Mouse (Mus musculus): ENCODE results near the gene Erich3. TPM values are rescaled to one million over a fixed set of nuclear protein-coding genes. Genes with fewer than 3 reads are reported as not detected.

Erich3 gene
- total and polyA plus RNA-seq, 3 experiments = 0.11 TPM; not detected in 2

DNA sequence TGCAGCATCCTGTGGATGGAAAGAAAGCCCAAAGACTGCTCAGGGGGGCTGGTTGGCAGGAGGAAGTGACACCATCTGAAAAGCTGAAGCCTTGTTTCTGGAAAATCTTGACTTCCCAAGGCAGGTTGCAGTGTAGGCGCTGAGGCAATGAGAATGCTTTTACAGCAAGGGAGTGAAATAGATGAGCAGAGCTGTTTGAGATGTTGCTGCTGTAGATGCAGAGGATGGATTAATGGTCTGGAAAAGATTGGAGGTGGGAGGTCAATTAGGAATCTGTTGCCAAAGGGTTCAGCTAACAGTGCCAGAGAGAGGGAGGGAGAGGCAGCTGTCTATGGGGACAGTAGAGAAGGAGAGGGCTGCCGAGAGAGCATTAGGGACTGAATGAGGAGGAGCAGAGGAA, 37.1 kb downstream of the Erich3 start:
- H3K27me3 ChIP-seq (ENCODE audit: insufficient read depth, low read length) = no peaks in the 10 kb centered on the region
- ATAC-seq (ENCODE audit: extremely low read depth, insufficient number of reproducible peaks, low FRiP score, poor library complexity, severe bottlenecking) = no peak
- TF ChIP-seq TAL1 (conservative IDR thresholded peaks at IDR 0.05; ENCODE audit: low read depth, low read length) = no peak

DNA sequence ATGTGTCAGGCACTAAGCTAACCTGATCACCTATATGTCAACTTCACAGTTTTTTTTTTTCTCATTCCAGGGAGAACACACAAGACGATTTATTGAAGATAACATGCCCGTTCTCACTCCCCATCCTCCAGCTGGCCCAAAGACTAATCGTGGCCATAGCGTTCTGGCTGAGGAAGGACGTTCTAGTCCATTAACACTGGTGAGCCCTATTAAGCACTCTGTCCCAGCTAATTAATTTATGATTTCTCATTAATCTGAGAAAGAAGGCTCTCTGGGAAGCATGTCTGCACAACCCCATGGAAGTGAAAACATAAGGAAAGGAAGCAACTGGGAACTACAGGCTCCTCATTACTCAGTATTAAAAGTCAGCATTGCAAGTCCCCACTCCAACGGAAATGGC, 41.1 kb downstream of the Erich3 start:
- ATAC-seq (ENCODE audit: extremely low read depth, insufficient number of reproducible peaks, low FRiP score, poor library complexity, severe bottlenecking) (no peak), DNase-seq (ENCODE audit: low spot score) (no peak)
- H3K4me1 ChIP-seq (ENCODE audit: insufficient read depth, low read depth, low read length) = no peaks in the 10 kb centered on the region
- H3K9me3 ChIP-seq (replicated peaks) = peaks cover 29% of the 10 kb centered on the region
- H3K36me3 ChIP-seq (replicated peaks) = no peaks in the 10 kb centered on the region
- no peak overlapping the region for H3K4me3 ChIP-seq (ENCODE audit: low read depth, low read length)
- no peaks in the 10 kb centered on the region for H3K27me3 ChIP-seq (ENCODE audit: insufficient read depth, low read length)
- no peak for TF ChIP-seq CTCF (IDR thresholded peaks at IDR 0.05; ENCODE audit: low read depth, low read length)
- no peak for TF ChIP-seq POLR2AphosphoS5 (IDR thresholded peaks at IDR 0.05; ENCODE audit: insufficient replicate concordance, low read depth, low read length)
- no peak for TF ChIP-seq TAL1 (conservative IDR thresholded peaks at IDR 0.05; ENCODE audit: low read depth, low read length)
- no peak for TF ChIP-seq GATA1 (IDR thresholded peaks at IDR 0.05; ENCODE audit: borderline replicate concordance, low read length)
- TF ChIP-seq GATA2 (IDR thresholded peaks at IDR 0.05; ENCODE audit: borderline replicate concordance, low read depth, low read length) = no peak

More for the DNA sequence above, 37.1 kb downstream of the Erich3 start:
- H3K4me3 ChIP-seq (ENCODE audit: low read depth, low read length) = no peak overlapping the region
- no peaks in the 10 kb centered on the region for H3K36me3 ChIP-seq (replicated peaks)
- H3K9me3 ChIP-seq (replicated peaks) = peaks cover 37% of the 10 kb centered on the region
- no peak for DNase-seq (ENCODE audit: low spot score)
- no peaks in the 10 kb centered on the region for H3K4me1 ChIP-seq (ENCODE audit: insufficient read depth, low read depth, low read length)

DNA sequence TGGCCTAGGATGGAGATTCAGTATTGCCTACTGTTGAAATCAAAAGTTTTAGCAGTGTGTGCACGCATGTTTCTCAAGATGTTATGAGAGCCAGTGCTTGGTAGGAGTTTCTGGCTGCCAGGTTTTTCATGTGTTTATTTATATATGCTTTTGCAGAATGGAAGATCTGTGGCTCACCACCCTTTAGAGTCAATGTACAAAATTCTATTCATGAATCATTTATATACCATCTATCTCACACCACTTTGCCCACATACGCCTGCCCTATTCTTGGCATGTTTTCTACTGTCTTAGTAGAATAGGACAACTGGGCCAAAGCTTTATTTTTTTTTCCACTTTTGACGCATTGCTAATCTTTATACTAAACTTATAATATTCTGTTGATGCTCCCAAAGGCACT, 44.5 kb downstream of the Erich3 start:
- TF ChIP-seq POLR2AphosphoS5 (IDR thresholded peaks at IDR 0.05; ENCODE audit: insufficient replicate concordance, low read depth, low read length) = no peak
- TF ChIP-seq GATA1 (IDR thresholded peaks at IDR 0.05; ENCODE audit: borderline replicate concordance, low read length) = no peak
- no peak for TF ChIP-seq GATA2 (IDR thresholded peaks at IDR 0.05; ENCODE audit: borderline replicate concordance, low read depth, low read length)
- no peak for TF ChIP-seq TAL1 (conservative IDR thresholded peaks at IDR 0.05; ENCODE audit: low read depth, low read length)
- TF ChIP-seq CTCF (IDR thresholded peaks at IDR 0.05; ENCODE audit: low read depth, low read length) = no peak
- no peak for DNase-seq (ENCODE audit: low spot score)

DNA sequence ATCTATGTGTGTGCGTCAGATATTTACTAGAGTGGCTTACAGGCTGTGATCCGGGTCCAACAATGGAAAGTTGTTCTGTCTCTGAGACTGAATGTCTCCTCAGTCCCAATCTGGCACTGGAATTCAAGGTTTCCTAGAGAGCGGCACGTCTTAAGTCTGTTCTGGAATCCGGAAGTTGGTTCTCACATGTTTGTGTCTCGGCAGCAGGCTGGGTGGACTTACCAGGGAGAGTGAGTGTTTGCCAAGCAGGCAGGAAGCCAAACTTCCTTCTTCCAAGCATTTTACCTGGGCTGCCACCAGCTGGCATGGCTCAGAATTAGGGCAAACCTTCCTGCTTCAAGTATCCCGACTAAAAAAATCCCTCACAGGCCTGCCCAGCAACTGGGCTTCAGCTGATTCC, 59.5 kb downstream of the Erich3 start:
- Histone ChIP-seq H3K4me1 (ENCODE audit: insufficient read depth, low read depth, low read length) (no peaks in the 10 kb centered on the region), H3K9me3 (replicated peaks) (peaks cover 16% of the 10 kb centered on the region), H3K27me3 (ENCODE audit: insufficient read depth, low read length) (no peaks in the 10 kb centered on the region), H3K4me3 (ENCODE audit: low read depth, low read length) (no peak overlapping the region), H3K36me3 (replicated peaks) (no peaks in the 10 kb centered on the region)
- TF ChIP-seq GATA2 (IDR thresholded peaks at IDR 0.05; ENCODE audit: borderline replicate concordance, low read depth, low read length) = no peak
- no peak for TF ChIP-seq CTCF (IDR thresholded peaks at IDR 0.05; ENCODE audit: low read depth, low read length)
- no peak for TF ChIP-seq POLR2AphosphoS5 (IDR thresholded peaks at IDR 0.05; ENCODE audit: insufficient replicate concordance, low read depth, low read length)
- no peak for TF ChIP-seq GATA1 (IDR thresholded peaks at IDR 0.05; ENCODE audit: borderline replicate concordance, low read length)
- TF ChIP-seq TAL1 (conservative IDR thresholded peaks at IDR 0.05; ENCODE audit: low read depth, low read length) = no peak
- ATAC-seq (ENCODE audit: extremely low read depth, insufficient number of reproducible peaks, low FRiP score, poor library complexity, severe bottlenecking) (no peak), DNase-seq (ENCODE audit: low spot score) (no peak)

More for the DNA sequence above, 44.5 kb downstream of the Erich3 start:
- Histone ChIP-seq H3K4me3 (ENCODE audit: low read depth, low read length) (no peak overlapping the region), H3K27me3 (ENCODE audit: insufficient read depth, low read length) (no peaks in the 10 kb centered on the region), H3K36me3 (replicated peaks) (no peaks in the 10 kb centered on the region), H3K9me3 (replicated peaks) (peaks cover 16% of the 10 kb centered on the region), H3K4me1 (ENCODE audit: insufficient read depth, low read depth, low read length) (no peaks in the 10 kb centered on the region)
- ATAC-seq (ENCODE audit: extremely low read depth, insufficient number of reproducible peaks, low FRiP score, poor library complexity, severe bottlenecking) = no peak

DNA sequence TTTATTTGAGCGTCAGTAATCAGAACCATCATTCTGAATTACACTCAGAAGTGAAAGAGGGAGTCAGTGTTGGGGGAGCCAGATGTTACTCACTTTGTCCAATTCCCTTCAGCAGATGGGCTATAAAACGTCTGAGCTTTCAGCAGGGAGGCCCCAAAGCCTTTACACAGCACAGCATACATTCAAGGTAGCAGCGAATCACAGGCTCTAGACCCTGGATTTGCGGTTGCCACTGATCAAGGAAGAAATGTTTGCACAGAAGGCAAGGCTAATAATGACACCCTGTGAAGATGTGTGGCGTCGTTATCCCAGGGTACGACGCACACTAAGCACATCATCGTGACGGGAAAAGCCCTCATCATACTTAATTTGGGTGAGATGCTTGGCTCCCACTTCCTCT, 67.8 kb downstream of the Erich3 start:
- TF ChIP-seq POLR2AphosphoS5 (IDR thresholded peaks at IDR 0.05; ENCODE audit: insufficient replicate concordance, low read depth, low read length) (no peak), GATA2 (IDR thresholded peaks at IDR 0.05; ENCODE audit: borderline replicate concordance, low read depth, low read length) (no peak), GATA1 (IDR thresholded peaks at IDR 0.05; ENCODE audit: borderline replicate concordance, low read length) (no peak), CTCF (IDR thresholded peaks at IDR 0.05; ENCODE audit: low read depth, low read length) (no peak), TAL1 (conservative IDR thresholded peaks at IDR 0.05; ENCODE audit: low read depth, low read length) (no peak)
- no peaks in the 10 kb centered on the region for H3K27me3 ChIP-seq (ENCODE audit: insufficient read depth, low read length)
- ATAC-seq (ENCODE audit: extremely low read depth, insufficient number of reproducible peaks, low FRiP score, poor library complexity, severe bottlenecking) (no peak), DNase-seq (ENCODE audit: low spot score) (no peak)
- no peak overlapping the region for H3K4me3 ChIP-seq (ENCODE audit: low read depth, low read length)
- no peaks in the 10 kb centered on the region for H3K36me3 ChIP-seq (replicated peaks)
- H3K4me1 ChIP-seq (ENCODE audit: insufficient read depth, low read depth, low read length) = no peaks in the 10 kb centered on the region
- H3K9me3 ChIP-seq (replicated peaks) = peaks cover 55% of the 10 kb centered on the region

DNA sequence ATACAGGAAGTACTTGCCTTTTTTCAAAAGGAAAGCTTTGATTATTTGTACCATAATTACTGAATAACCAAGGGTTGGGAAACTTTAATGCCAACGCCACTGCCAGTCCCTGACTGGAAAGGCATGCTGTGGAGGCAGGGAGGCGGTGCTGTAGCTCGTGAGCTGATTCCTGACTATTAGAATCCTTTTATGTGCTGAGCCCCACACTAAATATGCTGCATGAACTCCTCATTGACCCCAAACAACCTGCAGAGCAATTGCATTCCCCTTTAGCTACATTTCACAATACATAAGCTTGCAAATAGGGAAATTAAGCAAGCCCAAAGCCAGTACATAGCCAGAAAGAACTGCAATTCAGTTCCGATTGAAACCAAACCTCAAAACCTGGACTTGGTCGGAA, 77.8 kb downstream of the Erich3 start:
- no peak for TF ChIP-seq TAL1 (conservative IDR thresholded peaks at IDR 0.05; ENCODE audit: low read depth, low read length)
- no peak for TF ChIP-seq CTCF (IDR thresholded peaks at IDR 0.05; ENCODE audit: low read depth, low read length)
- TF ChIP-seq GATA2 (IDR thresholded peaks at IDR 0.05; ENCODE audit: borderline replicate concordance, low read depth, low read length) = no peak
- TF ChIP-seq GATA1 (IDR thresholded peaks at IDR 0.05; ENCODE audit: borderline replicate concordance, low read length) = no peak
- TF ChIP-seq POLR2AphosphoS5 (IDR thresholded peaks at IDR 0.05; ENCODE audit: insufficient replicate concordance, low read depth, low read length) = no peak
- Histone ChIP-seq H3K36me3 (replicated peaks) (no peaks in the 10 kb centered on the region), H3K4me1 (ENCODE audit: insufficient read depth, low read depth, low read length) (no peaks in the 10 kb centered on the region), H3K27me3 (ENCODE audit: insufficient read depth, low read length) (no peaks in the 10 kb centered on the region), H3K9me3 (replicated peaks) (peaks cover 24% of the 10 kb centered on the region), H3K4me3 (ENCODE audit: low read depth, low read length) (no peak overlapping the region)
- ATAC-seq (ENCODE audit: extremely low read depth, insufficient number of reproducible peaks, low FRiP score, poor library complexity, severe bottlenecking) (no peak), DNase-seq (ENCODE audit: low spot score) (no peak)

DNA sequence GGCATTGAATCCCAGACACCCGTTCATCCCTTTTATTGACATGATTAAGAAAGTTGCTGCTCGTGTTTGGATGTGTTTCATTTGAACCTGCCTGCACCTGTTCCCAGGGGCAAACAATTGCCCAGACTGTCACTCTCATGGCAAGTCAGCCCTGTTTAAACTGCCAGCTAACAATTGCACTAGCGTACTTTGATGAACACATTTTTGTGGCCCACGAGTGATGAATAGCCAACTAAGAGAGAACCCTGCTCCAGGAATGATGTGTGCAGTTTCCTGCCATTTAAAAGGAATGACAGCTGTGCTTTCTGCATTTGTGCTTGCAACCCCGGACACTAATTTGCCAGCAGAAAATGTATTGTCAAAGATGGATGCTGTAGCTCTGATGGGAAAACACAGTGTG, 79.3 kb downstream of the Erich3 start:
- no peaks in the 10 kb centered on the region for H3K36me3 ChIP-seq (replicated peaks)
- no peak for TF ChIP-seq CTCF (IDR thresholded peaks at IDR 0.05; ENCODE audit: low read depth, low read length)
- TF ChIP-seq GATA1 (IDR thresholded peaks at IDR 0.05; ENCODE audit: borderline replicate concordance, low read length) = no peak
- TF ChIP-seq GATA2 (IDR thresholded peaks at IDR 0.05; ENCODE audit: borderline replicate concordance, low read depth, low read length) = no peak
- TF ChIP-seq TAL1 (conservative IDR thresholded peaks at IDR 0.05; ENCODE audit: low read depth, low read length) = no peak
- no peak for TF ChIP-seq POLR2AphosphoS5 (IDR thresholded peaks at IDR 0.05; ENCODE audit: insufficient replicate concordance, low read depth, low read length)
- DNase-seq (ENCODE audit: low spot score) (no peak), ATAC-seq (ENCODE audit: extremely low read depth, insufficient number of reproducible peaks, low FRiP score, poor library complexity, severe bottlenecking) (no peak)
- peaks cover 21% of the 10 kb centered on the region for H3K9me3 ChIP-seq (replicated peaks)
- no peaks in the 10 kb centered on the region for H3K27me3 ChIP-seq (ENCODE audit: insufficient read depth, low read length)
- H3K4me3 ChIP-seq (ENCODE audit: low read depth, low read length) = no peak overlapping the region
- no peaks in the 10 kb centered on the region for H3K4me1 ChIP-seq (ENCODE audit: insufficient read depth, low read depth, low read length)
